Mouse (Mus musculus): ENCODE measurements around the gene Ralgps2.

The Ralgps2 gene

GRCm38 (mm10) chr1:156909265-156909664, 30.2 kb downstream of the Ralgps2 start:
- no peak for DNase-seq (ENCODE audit: low spot score in 2 of 2)

GRCm38 (mm10) chr1:156905660-156906059, 33.8 kb downstream of the Ralgps2 start:
- no peak for DNase-seq (ENCODE audit: low spot score in 2 of 2)

- no peak for DNase-seq (ENCODE audit: low spot score in 2 of 2)
Measured at GRCm38 (mm10) chr1:156903899-156904298, 35.5 kb downstream of the Ralgps2 start.

- no peak for DNase-seq (ENCODE audit: low spot score in 2 of 2)
Measured at GRCm38 (mm10) chr1:156901689-156902088, 37.7 kb downstream of the Ralgps2 start.

- no peak for DNase-seq (ENCODE audit: low spot score in 2 of 2)
Measured at GRCm38 (mm10) chr1:156891561-156891960, 47.9 kb downstream of the Ralgps2 start.

- no peak for DNase-seq (ENCODE audit: low spot score in 2 of 2)
Measured at GRCm38 (mm10) chr1:156888830-156889229, 50.6 kb downstream of the Ralgps2 start.

- no peak for DNase-seq (ENCODE audit: low spot score in 2 of 2)
Measured at GRCm38 (mm10) chr1:156885879-156886278, 53.5 kb downstream of the Ralgps2 start.

GRCm38 (mm10) chr1:156884782-156885181, 54.6 kb downstream of the Ralgps2 start:
- DNase-seq (ENCODE audit: low spot score in 2 of 2), result no peak

- no peak for DNase-seq (ENCODE audit: low spot score in 2 of 2)
Measured at GRCm38 (mm10) chr1:156870616-156871015, 68.8 kb downstream of the Ralgps2 start.

GRCm38 (mm10) chr1:156870028-156870427, 69.4 kb downstream of the Ralgps2 start:
- DNase-seq (ENCODE audit: low spot score in 2 of 2), result no peak

GRCm38 (mm10) chr1:156864240-156864639, 75.2 kb downstream of the Ralgps2 start:
- DNase-seq (ENCODE audit: low spot score in 2 of 2), result no peak

GRCm38 (mm10) chr1:156863726-156864125, 75.7 kb downstream of the Ralgps2 start:
- DNase-seq (ENCODE audit: low spot score in 2 of 2), result no peak

- DNase-seq (ENCODE audit: low spot score in 2 of 2), result no peak
Measured at GRCm38 (mm10) chr1:156861475-156862043, 77.9 kb downstream of the Ralgps2 start.

- DNase-seq (ENCODE audit: low spot score in 2 of 2), result no peak
Measured at GRCm38 (mm10) chr1:156860266-156860665, 79.2 kb downstream of the Ralgps2 start.

GRCm38 (mm10) chr1:156859711-156860250, 79.6 kb downstream of the Ralgps2 start:
- DNase-seq (ENCODE audit: low spot score in 2 of 2), result no peak

- DNase-seq (ENCODE audit: low spot score in 2 of 2), result no peak
Measured at GRCm38 (mm10) chr1:156859156-156859555, 80.3 kb downstream of the Ralgps2 start.

- DNase-seq (ENCODE audit: low spot score in 2 of 2), result no peak
Measured at GRCm38 (mm10) chr1:156856666-156857065, 82.8 kb downstream of the Ralgps2 start.

- DNase-seq (ENCODE audit: low spot score in 2 of 2), result no peak
Measured at GRCm38 (mm10) chr1:156854558-156854957, 84.9 kb downstream of the Ralgps2 start.

- DNase-seq (ENCODE audit: low spot score in 2 of 2), result no peak
Measured at GRCm38 (mm10) chr1:156852872-156853271, 86.6 kb downstream of the Ralgps2 start.

- no peak for DNase-seq (ENCODE audit: low spot score in 2 of 2)
Measured at GRCm38 (mm10) chr1:156852409-156852808, 87.0 kb downstream of the Ralgps2 start.

GRCm38 (mm10) chr1:156847098-156847497, 92.3 kb downstream of the Ralgps2 start:
- no peak for DNase-seq (ENCODE audit: low spot score in 2 of 2)

- DNase-seq (ENCODE audit: low spot score in 2 of 2), result no peak
Measured at GRCm38 (mm10) chr1:156841625-156842339, 97.6 kb downstream of the Ralgps2 start.

- DNase-seq (ENCODE audit: low spot score in 2 of 2), result no peak
Measured at GRCm38 (mm10) chr1:156838695-156839094, 100.7 kb downstream of the Ralgps2 start.
